Comparison of ENCODE assay signal across 8 mouse cellular contexts in the genomic region with DNA sequence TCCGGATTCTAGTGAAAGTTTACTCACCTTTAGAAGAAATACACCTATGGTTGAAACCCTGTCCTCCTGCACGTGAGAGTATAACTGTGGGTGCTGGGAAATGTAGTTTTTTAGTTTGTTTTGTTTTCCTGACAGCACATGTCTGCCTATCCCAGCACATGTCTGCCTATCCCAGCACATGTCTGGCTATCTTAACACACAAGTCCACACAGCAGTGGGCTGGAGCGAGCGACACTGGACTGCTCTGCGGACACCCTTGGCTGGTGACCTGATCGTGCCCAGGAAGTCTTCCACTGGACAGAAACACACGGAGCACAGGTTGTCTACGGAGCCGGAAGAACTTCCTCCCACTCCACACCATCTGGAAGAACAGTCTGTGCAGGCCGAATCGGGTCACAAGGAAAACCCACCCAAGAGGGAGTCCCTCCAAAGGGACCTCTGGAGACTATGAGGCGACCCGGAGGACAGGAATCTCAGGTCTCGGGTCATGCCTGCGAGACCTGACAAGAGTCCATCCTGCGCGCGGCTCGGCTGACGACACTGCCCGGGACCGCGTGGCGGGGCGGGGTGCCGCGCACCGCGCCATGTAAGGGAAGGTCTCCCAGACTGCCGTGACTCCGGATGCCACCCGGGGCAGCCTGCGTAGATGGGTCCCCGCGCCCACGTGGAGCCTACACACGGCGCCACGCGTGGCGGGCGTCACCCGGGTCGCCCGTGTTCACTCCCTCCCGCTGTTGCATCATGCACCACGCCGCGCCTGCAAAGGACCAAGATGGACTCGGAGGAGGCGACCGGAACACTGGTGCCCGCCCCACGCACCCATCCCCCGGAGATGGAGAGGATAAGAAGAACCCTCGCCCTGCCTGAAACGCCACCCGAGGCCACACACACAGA. TPM values are rescaled to one million over a fixed set of nuclear protein-coding genes. Genes with fewer than 3 reads are reported as not detected.
DNase-seq lines count a peak whose midpoint lies in the region; ATAC-seq and TF ChIP-seq lines count a peak whose summit lies in the region.

No protein-coding gene starts in this region.

- no peak overlapping the region for H3K27ac ChIP-seq in embryonic facial prominence, embryonic 11.5 days (replicated peaks; ENCODE audit: low read depth, low read length)
- H3K27ac ChIP-seq in heart, embryonic 14.5 days (replicated peaks in 1 of 2; ENCODE audit: control insufficient read depth in 1 of 2, insufficient read depth in 1 of 2, low read depth in 2 of 2, low read length in 2 of 2), result peak overlapping the region; percentile 67 to 72; a peak in 3 of 4 replicates
- H3K27ac ChIP-seq in lung, embryonic 15.5 days, result peak overlapping the region; percentile 64

- no peak for TF ChIP-seq CTCF in C2C12 (IDR thresholded peaks at IDR 0.05; ENCODE audit: control insufficient read depth, insufficient read depth, insufficient read length)

- no peaks in the 10 kb centered on the region for H3K4me1 ChIP-seq in embryonic facial prominence, embryonic 11.5 days (ENCODE audit: control insufficient read depth, insufficient read depth, low read length)
- peaks cover 2 to 13% of the 10 kb centered on the region in 2 experiments; a peak in 3 of 4 replicates for H3K4me1 ChIP-seq in heart, embryonic 14.5 days (ENCODE audit: control insufficient read depth in 2 of 2, insufficient read depth in 2 of 2, low read length in 2 of 2)
- peaks cover 14% of the 10 kb centered on the region for H3K4me1 ChIP-seq in lung, embryonic 15.5 days

- peak overlapping the region; percentile 67 for H3K9ac ChIP-seq in embryonic facial prominence, embryonic 11.5 days (replicated peaks; ENCODE audit: low read length)
- H3K9ac ChIP-seq in heart, embryonic 14.5 days (ENCODE audit: low read length), result peak overlapping the region; percentile 87
- H3K9ac ChIP-seq in lung, embryonic 15.5 days, result peak overlapping the region; percentile 72

- H3K4me2 ChIP-seq in embryonic facial prominence, embryonic 11.5 days (ENCODE audit: low read depth, low read length), result peak overlapping the region; percentile 100
- peak overlapping the region; percentile 97 for H3K4me2 ChIP-seq in heart, embryonic 14.5 days (ENCODE audit: low read length)
- H3K4me2 ChIP-seq in lung, embryonic 15.5 days, result peak overlapping the region; percentile 99

- H3K27me3 ChIP-seq in C2C12 (ENCODE audit: control insufficient read depth, insufficient read depth, insufficient read length), result no peaks in the 10 kb centered on the region
- H3K27me3 ChIP-seq in embryonic facial prominence, embryonic 11.5 days (ENCODE audit: control insufficient read depth, insufficient read depth, low read length), result no peaks in the 10 kb centered on the region
- H3K27me3 ChIP-seq in heart, embryonic 14.5 days (ENCODE audit: control insufficient read depth, insufficient read depth, low read length), result no peaks in the 10 kb centered on the region
- peaks cover 5% of the 10 kb centered on the region for H3K27me3 ChIP-seq in lung, embryonic 15.5 days

- peaks cover 32% of the 10 kb centered on the region for H3K36me3 ChIP-seq in C2C12 (ENCODE audit: control insufficient read depth, insufficient read depth)
- H3K36me3 ChIP-seq in embryonic facial prominence, embryonic 11.5 days (replicated peaks; ENCODE audit: control insufficient read depth, insufficient read depth, low read depth, low read length), result no peaks in the 10 kb centered on the region
- peaks cover 12% of the 10 kb centered on the region for H3K36me3 ChIP-seq in heart, embryonic 14.5 days (ENCODE audit: control insufficient read depth, insufficient read depth, low read length)
- H3K36me3 ChIP-seq in lung, embryonic 15.5 days, result no peaks in the 10 kb centered on the region

- peaks cover 45% of the 10 kb centered on the region for H3K79me3 ChIP-seq in C2C12 (ENCODE audit: low read depth)

- H3K79me2 ChIP-seq in C2C12 (ENCODE audit: control insufficient read depth, insufficient read depth), result peaks cover 55% of the 10 kb centered on the region

- ATAC-seq in embryonic facial prominence, embryonic 11.5 days (replicated peaks; ENCODE audit: insufficient number of reproducible peaks, low FRiP score, low TSS enrichment, low read depth), result peak; percentile 74
- peak; percentile 70 for ATAC-seq in heart, embryonic 14.5 days (ENCODE audit: insufficient number of reproducible peaks, insufficient read depth, low FRiP score, low read depth)
- peak; percentile 69 for ATAC-seq in lung, embryonic 15.5 days (ENCODE audit: borderline replicate concordance, extremely low read depth, low FRiP score, low TSS enrichment)
- ATAC-seq in neutrophil, adult 5-6 weeks (ENCODE audit: extremely low read depth, insufficient number of reproducible peaks, low FRiP score, poor library complexity, severe bottlenecking), result peak; percentile 61

- peak; percentile 63 for DNase-seq in ZHBTc4 (ENCODE audit: low read depth, low spot score)
- peak; percentile 64 for DNase-seq in embryonic facial prominence, embryonic 11.5 days (ENCODE audit: low spot score)
- peak; percentile 19 to 54 for DNase-seq in kidney, postnatal 25 days
- peak; percentile 56 for DNase-seq in urinary bladder, adult 2 months (ENCODE audit: low spot score)

- WGBS in embryonic facial prominence, embryonic 11.5 days, result 2% methylated on average over 58 of the region's 58 CpGs
- WGBS in heart, embryonic 14.5 days, result 1% methylated on average over 48 of the region's 58 CpGs
- WGBS in lung, embryonic 15.5 days, result 1% methylated on average over 57 of the region's 58 CpGs

- peak overlapping the region; percentile 71 for H3K4me3 ChIP-seq in C2C12 (ENCODE audit: insufficient read depth, poor library complexity, severe bottlenecking)
- peak overlapping the region; percentile 73 for H3K4me3 ChIP-seq in embryonic facial prominence, embryonic 11.5 days (ENCODE audit: low read depth, low read length)
- peak overlapping the region; percentile 86 for H3K4me3 ChIP-seq in heart, embryonic 14.5 days (ENCODE audit: control insufficient read depth in 1 of 2, insufficient read depth in 1 of 2, low read depth in 1 of 2, low read length in 2 of 2)
- H3K4me3 ChIP-seq in lung, embryonic 15.5 days, result peak overlapping the region; percentile 85

- no peaks in the 10 kb centered on the region for H3K9me3 ChIP-seq in embryonic facial prominence, embryonic 11.5 days (replicated peaks; ENCODE audit: control insufficient read depth, low read length)
- no peaks in the 10 kb centered on the region for H3K9me3 ChIP-seq in heart, embryonic 14.5 days (ENCODE audit: control insufficient read depth, low read length)
- H3K9me3 ChIP-seq in lung, embryonic 15.5 days, result no peaks in the 10 kb centered on the region

- H3ac ChIP-seq in C2C12 (ENCODE audit: control insufficient read depth, insufficient read length, low read depth), result peak overlapping the region; percentile 69

TF ChIP-seq in C2C12, 6 proteins besides CTCF, POLR2A, EP300 and RAD21:
- TF ChIP-seq MYOD1 (IDR thresholded peaks at IDR 0.05; ENCODE audit: control insufficient read depth, insufficient read length, low read depth), result no peak
- TF ChIP-seq USF1 (IDR thresholded peaks at IDR 0.05; ENCODE audit: low read depth), result peak; percentile 56
- TF ChIP-seq FOSL1 (IDR thresholded peaks at IDR 0.05; ENCODE audit: insufficient read depth, low read length, poor library complexity, severe bottlenecking), result no peak
- TF ChIP-seq MYOG (IDR thresholded peaks at IDR 0.05; ENCODE audit: control insufficient read depth, extremely low read depth, insufficient read length), result no peak
- TF ChIP-seq CEBPB (IDR thresholded peaks at IDR 0.05; ENCODE audit: low read depth), result no peak
- TF ChIP-seq MAX (IDR thresholded peaks at IDR 0.05), result peak; percentile 82

RNA-seq across cellular contexts. Expression of a gene that starts 0.7 kb away (rescaled TPM):
- 34.6 TPM for polyA plus RNA-seq in C2C12 (2012; fragmentation: generic; extraction: Trizol)
- polyA plus RNA-seq in embryonic facial prominence, embryonic 11.5 days (2014; fragmentation: Nextera tagmentation; extraction: Ambion mirVana), result 10.9 and 13.9 TPM in 2 replicates
- polyA plus RNA-seq in heart, embryonic 14.5 days (2014; fragmentation: Nextera tagmentation; extraction: Ambion mirVana), result 22.5 and 23.0 TPM in 2 replicates
- polyA plus RNA-seq in lung, embryonic 15.5 days (2015; fragmentation: Nextera tagmentation; extraction: Ambion mirVana), result 15.5 TPM in 2 replicates
- total RNA-seq in neutrophil, adult 5-6 weeks (2017), result 13.2 and 15.1 TPM in 2 replicates
- polyA plus RNA-seq in urinary bladder, adult 2 months (2012; rRNA removed), result 4.9 and 7.5 TPM in 2 replicates
